Mouse (Mus musculus) brain, embryonic 14.5 days (tissue): ENCODE measurements around the gene Fam198b.

Experiments
- CTCF ChIP-seq: fragments of 200-500 bp; IDR thresholded peaks from 2 replicates; pipeline ENCODE4 v1.5.1; 2012; ENCODE audit warnings: inconsistent platforms, mild to moderate bottlenecking, moderate library complexity, borderline replicate concordance; ENCODE audit not compliant: insufficient read depth, insufficient read length; ENCODE audit errors: extremely low read depth
- POLR2A ChIP-seq: fragments of 200-500 bp; IDR thresholded peaks from 2 replicates; pipeline ENCODE4 v1.6.1; 2012; ENCODE audit warnings: mild to moderate bottlenecking, inconsistent platforms, borderline replicate concordance; ENCODE audit not compliant: poor library complexity, insufficient read depth, insufficient read length, severe bottlenecking; ENCODE audit errors: extremely low read depth

DNA sequence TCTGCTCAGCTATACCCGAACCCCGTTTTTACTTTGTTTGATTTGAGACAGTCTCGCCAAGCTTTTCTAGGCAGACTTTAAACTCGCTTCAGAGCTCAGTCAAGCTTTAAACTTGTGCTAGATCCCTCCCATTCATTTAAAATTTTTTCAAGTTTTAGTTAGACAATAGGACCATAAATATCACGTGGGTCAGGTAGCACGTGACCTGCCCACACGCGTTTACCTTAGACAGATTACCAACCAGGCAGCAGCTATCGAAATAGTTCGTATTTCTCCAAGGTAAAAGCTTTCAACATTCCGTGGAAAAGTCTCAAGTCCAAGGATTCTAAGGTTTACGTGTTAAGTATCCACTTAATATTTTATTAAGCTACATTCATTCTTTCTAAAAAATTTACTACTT lies 42.2 kb upstream of the Fam198b start:
- TF ChIP-seq POLR2A: no peak
- TF ChIP-seq CTCF: no peak
